Comparison of ENCODE assay signal across 24 mouse cellular contexts in the genomic region with DNA sequence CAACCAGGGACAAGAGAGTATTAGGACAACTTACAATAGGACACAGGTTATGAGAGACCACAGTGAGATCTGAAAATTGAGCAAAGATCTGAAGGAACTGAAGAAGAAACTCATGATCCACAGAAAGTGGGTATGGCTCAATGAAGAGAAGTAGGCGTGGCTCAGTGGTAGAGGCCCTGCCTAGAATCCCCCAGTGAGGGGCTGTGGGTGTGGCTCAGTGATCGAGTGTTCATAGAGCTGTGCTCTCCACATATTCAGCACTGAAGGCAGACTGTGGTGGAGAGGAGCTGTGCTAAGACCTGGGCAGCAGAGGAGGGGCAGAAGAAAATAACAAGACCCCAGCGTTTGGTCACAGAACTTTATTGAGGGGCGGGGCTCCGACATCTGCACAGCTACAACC. TPM values are rescaled to one million over a fixed set of nuclear protein-coding genes. Genes with fewer than 3 reads are reported as not detected.
"Had no signal": no experiment of that assay in that cellular context is flagged by ENCODE, and none has a peak within 500 bp of the region (broad histone marks: within the 10 kb centered on the region; RNA-seq: fewer than 3 reads in every experiment).

No protein-coding gene starts in this region.

- H3K4me1 ChIP-seq: liver, embryonic 15.5 days; lung, embryonic 15.5 days; midbrain, embryonic 13.5 days; midbrain, embryonic 15.5 days; neural tube, embryonic 12.5 days; stomach, embryonic 15.5 days had no signal

- ATAC-seq: liver, postnatal 0 days; midbrain, embryonic 13.5 days; midbrain, embryonic 15.5 days had no signal

- H3K27ac ChIP-seq: liver, embryonic 15.5 days; lung, embryonic 15.5 days; macrophage; midbrain, embryonic 13.5 days; midbrain, embryonic 15.5 days; neural tube, embryonic 12.5 days; stomach, embryonic 15.5 days; stomach, postnatal 0 days had no signal

- DNase-seq: liver, postnatal 0 days; lung, adult 2 months; lung, postnatal 10 days; right cerebral cortex, postnatal 14 days; thymus, adult 2 months; thymus, postnatal 25 days; thymus, postnatal 4 days had no signal

- H3K9ac ChIP-seq: liver, embryonic 15.5 days; liver, postnatal 0 days; lung, embryonic 15.5 days; midbrain, embryonic 13.5 days; midbrain, embryonic 15.5 days; neural tube, embryonic 12.5 days; stomach, embryonic 15.5 days had no signal

- H3K4me2 ChIP-seq: liver, embryonic 15.5 days; lung, embryonic 15.5 days; midbrain, embryonic 11.5 days; midbrain, embryonic 13.5 days; midbrain, embryonic 15.5 days; neural tube, embryonic 12.5 days; stomach, embryonic 15.5 days had no signal

- H3K9me3 ChIP-seq: liver, embryonic 15.5 days; lung, embryonic 15.5 days; megakaryocyte, embryonic 14.5 days; midbrain, embryonic 15.5 days; neural tube, embryonic 12.5 days; stomach, embryonic 15.5 days had no signal

- H3K4me3 ChIP-seq: liver, embryonic 15.5 days; lung, embryonic 15.5 days; megakaryocyte, embryonic 14.5 days; midbrain, embryonic 13.5 days; midbrain, embryonic 15.5 days; neural tube, embryonic 12.5 days; stomach, embryonic 15.5 days had no signal

- H3K27me3 ChIP-seq: liver, embryonic 15.5 days; lung, embryonic 15.5 days; megakaryocyte, embryonic 14.5 days; midbrain, embryonic 13.5 days; midbrain, embryonic 15.5 days; neural tube, embryonic 12.5 days; stomach, embryonic 15.5 days had no signal

RNA-seq across cellular contexts. Expression of gene Ehd2, which starts 29.9 kb away (rescaled TPM):
- total RNA-seq: monocyte, adult 5-6 weeks had no signal
- polyA plus RNA-seq: macrophage had no signal

RNA-seq across cellular contexts. Expression of gene Crxos, which starts 55.1 kb away (rescaled TPM):
- total RNA-seq: megakaryocyte progenitor cell, adult 5-6 weeks; monocyte, adult 5-6 weeks; neutrophil, adult 5-6 weeks had no signal
- polyA plus RNA-seq: liver, embryonic 15.5 days; liver, postnatal 0 days; lung, adult 2 months; lung, embryonic 15.5 days; macrophage; midbrain, embryonic 15.5 days; neural tube, embryonic 12.5 days; neural tube, embryonic 14.5 days; spleen, adult 2 months; stomach, embryonic 15.5 days; stomach, postnatal 0 days; testis, adult 2 months; urinary bladder, adult 2 months had no signal

RNA-seq across cellular contexts. Expression of gene Crx, which starts 57.7 kb away (rescaled TPM):
- total RNA-seq: megakaryocyte progenitor cell, adult 5-6 weeks; monocyte, adult 5-6 weeks; neutrophil, adult 5-6 weeks had no signal
- polyA plus RNA-seq: liver, embryonic 15.5 days; liver, postnatal 0 days; lung, adult 2 months; lung, embryonic 15.5 days; macrophage; neural tube, embryonic 12.5 days; neural tube, embryonic 14.5 days; spleen, adult 2 months; stomach, embryonic 15.5 days; stomach, postnatal 0 days; testis, adult 2 months; urinary bladder, adult 2 months had no signal
